Mouse (Mus musculus) hindbrain, embryonic 10.5 days (tissue): Measurements from ENCODE around the gene Arpp19. TPM values are rescaled to one million over a fixed set of nuclear protein-coding genes. Genes with fewer than 3 reads are reported as not detected.
A peak's percentile ranks its signal among the peaks of the same experiment; 100 is the strongest.

ENCODE experiments used
- DNase-seq: peaks from one replicate; pipeline ENCODE4 v3.0.0-alpha.2; 2017; ENCODE audit warnings: low spot score
- H3K27ac ChIP-seq: fragments of 300-500 bp; sonication (generic); 2 replicates; pipeline ENCODE4 v1.5.1; 2016; ENCODE audit warnings: mild to moderate bottlenecking, moderate library complexity
- H3K27me3 ChIP-seq: fragments of 300-500 bp; sonication (generic); 2 replicates; pipeline ENCODE4 v1.6.1; 2016; ENCODE audit warnings: mild to moderate bottlenecking; ENCODE audit not compliant: poor library complexity, insufficient read depth, severe bottlenecking
- H3K36me3 ChIP-seq: fragments of 300-500 bp; sonication (generic); 2 replicates; pipeline ENCODE4 v1.6.1; 2016; ENCODE audit warnings: mild to moderate bottlenecking, moderate library complexity
- H3K4me1 ChIP-seq: fragments of 300-500 bp; sonication (generic); replicated peaks from 2 replicates; pipeline ENCODE4 v1.6.1; 2016; ENCODE audit warnings: mild to moderate bottlenecking
- H3K4me3 ChIP-seq: fragments of 300-500 bp; sonication (generic); 2 replicates; pipeline ENCODE4 v1.5.1; 2016; ENCODE audit warnings: mild to moderate bottlenecking, moderate library complexity
- H3K9me3 ChIP-seq: fragments of 300-500 bp; sonication (generic); 2 replicates; pipeline ENCODE4 v1.6.1; 2016; ENCODE audit warnings: mild to moderate bottlenecking, moderate library complexity
- WGBS: fragments of 180-500 bp; shearing (Covaris S2); methylation state at CpG from one replicate; pipeline ENCODE4 v1.1.7; 2016; 5-methylcytosine and 5-hydroxymethylcytosine counted together
- polyA plus RNA-seq: library from polyadenylated mRNA; unstranded; fragments of >200 nt; fragmentation: Nextera tagmentation; extraction: Ambion mirVana; gene quantifications from 2 replicates; pipeline ENCODE4 v1.2.1, GENCODE M21; 2016

Gene Arpp19
- polyA plus RNA-seq, 1 experiment from 2014 or later = 320 TPM

GRCm38 (mm10) chr9:75019592-75019991 is 17.8 kb upstream of the Arpp19 start:
- Histone ChIP-seq H3K27ac (no peak overlapping the region), H3K36me3 (peaks cover 27% of the 10 kb centered on the region)
- DNase-seq = no peak

DNA sequence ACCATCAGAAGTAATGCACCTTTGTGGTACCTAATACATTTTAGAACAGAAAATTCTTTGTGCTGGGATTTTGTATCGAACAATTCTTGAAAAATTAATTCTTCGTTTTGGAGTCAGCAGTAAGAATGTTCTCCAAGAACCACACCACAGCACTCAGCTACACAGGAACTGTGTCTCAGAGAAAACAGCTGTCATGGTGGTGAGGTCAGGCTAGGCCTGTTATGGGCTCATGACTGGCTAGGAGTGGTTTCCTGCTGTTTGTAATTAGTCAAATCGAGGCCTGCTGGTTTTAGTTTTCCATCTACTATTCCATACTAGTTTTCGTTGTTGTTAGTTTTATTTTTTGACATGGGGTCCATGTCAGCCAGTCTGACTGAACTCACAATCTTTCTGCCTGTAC is 16.9 kb upstream of the Arpp19 start:
- Histone ChIP-seq H3K36me3 (peaks cover 23% of the 10 kb centered on the region), H3K4me3 (no peak overlapping the region), H3K27me3 (no peaks in the 10 kb centered on the region), H3K9me3 (no peaks in the 10 kb centered on the region), H3K4me1 (peaks cover 7% of the 10 kb centered on the region; the same call in 1 of the 2 replicates), H3K27ac (no peak overlapping the region)
- DNase-seq = no peak
- WGBS = 75% methylated on average over 4 of the region's 4 CpGs

More at GRCm38 (mm10) chr9:75019592-75019991, 17.8 kb upstream of the Arpp19 start:
- no peaks in the 10 kb centered on the region for H3K27me3 ChIP-seq
- no peak overlapping the region for H3K4me3 ChIP-seq
- no peaks in the 10 kb centered on the region for H3K9me3 ChIP-seq
- H3K4me1 ChIP-seq = peaks cover 7% of the 10 kb centered on the region; the same call in 1 of the 2 replicates
- 89% methylated on average over 3 of the region's 3 CpGs for WGBS

DNA sequence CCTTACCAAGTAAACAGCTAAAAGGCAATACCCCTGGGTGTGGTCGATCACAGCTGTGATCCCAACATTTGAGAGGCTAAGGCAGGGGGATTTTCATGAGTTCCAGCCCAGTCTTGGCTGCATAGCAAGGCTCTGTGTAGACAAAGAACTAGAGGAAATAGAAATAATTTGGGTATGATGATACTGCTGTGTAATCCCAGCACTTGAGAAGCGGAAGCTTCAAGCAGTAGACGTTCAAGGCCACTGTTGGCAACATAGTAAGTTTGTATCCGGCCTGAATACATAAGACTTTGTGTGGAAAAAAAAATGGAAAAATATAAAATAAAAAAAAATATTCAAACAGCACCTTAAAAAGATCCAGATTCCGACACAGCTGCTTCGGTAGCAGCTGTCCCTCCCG is 14.9 kb upstream of the Arpp19 start:
- no peak for DNase-seq
- 92% methylated on average over 7 of the region's 7 CpGs for WGBS
- H3K27me3 ChIP-seq = no peaks in the 10 kb centered on the region
- H3K4me1 ChIP-seq = peaks cover 7% of the 10 kb centered on the region; the same call in 1 of the 2 replicates
- H3K36me3 ChIP-seq = peaks cover 23% of the 10 kb centered on the region
- H3K27ac ChIP-seq = no peak overlapping the region
- H3K4me3 ChIP-seq = no peak overlapping the region
- no peaks in the 10 kb centered on the region for H3K9me3 ChIP-seq

- Histone ChIP-seq H3K4me3 (no peak overlapping the region), H3K36me3 (peaks cover 23% of the 10 kb centered on the region), H3K27me3 (no peaks in the 10 kb centered on the region), H3K27ac (no peak overlapping the region), H3K4me1 (peaks cover 7% of the 10 kb centered on the region; the same call in 1 of the 2 replicates), H3K9me3 (no peaks in the 10 kb centered on the region)
- WGBS = 76% methylated on average over 5 of the region's 5 CpGs
- DNase-seq = no peak
These were observed 14.1 kb upstream of the Arpp19 start for GRCm38 (mm10) chr9:75023150-75023894.

GRCm38 (mm10) chr9:75024089-75024488 is 13.3 kb upstream of the Arpp19 start:
- H3K27me3 ChIP-seq = no peaks in the 10 kb centered on the region
- 55% methylated on average over 7 of the region's 7 CpGs for WGBS
- DNase-seq = peak; percentile 38
- H3K4me1 ChIP-seq = peaks cover 7% of the 10 kb centered on the region; the same call in 1 of the 2 replicates
- H3K27ac ChIP-seq = no peak overlapping the region
- H3K9me3 ChIP-seq = no peaks in the 10 kb centered on the region
- H3K36me3 ChIP-seq = peaks cover 17% of the 10 kb centered on the region
- H3K4me3 ChIP-seq = no peak overlapping the region

GRCm38 (mm10) chr9:75025689-75026088 is 11.7 kb upstream of the Arpp19 start:
- Histone ChIP-seq H3K27ac (no peak overlapping the region), H3K4me3 (no peak overlapping the region), H3K4me1 (peaks cover 7% of the 10 kb centered on the region; the same call in 1 of the 2 replicates), H3K27me3 (no peaks in the 10 kb centered on the region), H3K36me3 (peaks cover 6% of the 10 kb centered on the region; the same call in 1 of the 2 replicates), H3K9me3 (no peaks in the 10 kb centered on the region)
- DNase-seq = no peak
- 70% methylated on average over 6 of the region's 6 CpGs for WGBS

GRCm38 (mm10) chr9:75032408-75032807 is 5.0 kb upstream of the Arpp19 start:
- DNase-seq = no peak
- Histone ChIP-seq H3K4me3 (no peak overlapping the region), H3K27me3 (no peaks in the 10 kb centered on the region), H3K27ac (no peak overlapping the region), H3K4me1 (0 out of 2 replicates have a peak, but pooled peaks cover 2% of the 10 kb centered on the region), H3K36me3 (no peaks in the 10 kb centered on the region), H3K9me3 (no peaks in the 10 kb centered on the region)
- WGBS = 93% methylated on average over 1 of the region's 1 CpGs

- DNase-seq = no peak
- 61% methylated on average over 7 of the region's 7 CpGs for whole genome bisulfite sequencing
- H3K36me3 ChIP-seq = no peaks in the 10 kb centered on the region
- H3K27me3 ChIP-seq = no peaks in the 10 kb centered on the region
- H3K9me3 ChIP-seq = no peaks in the 10 kb centered on the region
- H3K4me1 ChIP-seq = 0 out of 2 replicates have a peak, but pooled peaks cover 2% of the 10 kb centered on the region
- no peak overlapping the region for H3K27ac ChIP-seq
- no peak overlapping the region for H3K4me3 ChIP-seq
These were observed 4.3 kb upstream of the Arpp19 start for GRCm38 (mm10) chr9:75033141-75033540.

- no peaks in the 10 kb centered on the region for H3K36me3 ChIP-seq
- H3K4me3 ChIP-seq = no peak overlapping the region
- WGBS = 59% methylated on average over 1 of the region's 1 CpGs
- DNase-seq = no peak
- H3K9me3 ChIP-seq = no peaks in the 10 kb centered on the region
- peaks cover 17% of the 10 kb centered on the region for H3K4me1 ChIP-seq
- no peak overlapping the region for H3K27ac ChIP-seq
- no peaks in the 10 kb centered on the region for H3K27me3 ChIP-seq
These were observed 2.7 kb upstream of the Arpp19 start for GRCm38 (mm10) chr9:75034691-75035090.

GRCm38 (mm10) chr9:75035944-75036343 is 1.5 kb upstream of the Arpp19 start:
- Histone ChIP-seq H3K4me1 (peaks cover 17% of the 10 kb centered on the region), H3K27ac (no peak overlapping the region), H3K9me3 (no peaks in the 10 kb centered on the region), H3K27me3 (no peaks in the 10 kb centered on the region), H3K36me3 (peaks cover 9% of the 10 kb centered on the region), H3K4me3 (no peak overlapping the region)
- WGBS = 82% methylated on average over 4 of the region's 4 CpGs
- no peak for DNase-seq

DNA sequence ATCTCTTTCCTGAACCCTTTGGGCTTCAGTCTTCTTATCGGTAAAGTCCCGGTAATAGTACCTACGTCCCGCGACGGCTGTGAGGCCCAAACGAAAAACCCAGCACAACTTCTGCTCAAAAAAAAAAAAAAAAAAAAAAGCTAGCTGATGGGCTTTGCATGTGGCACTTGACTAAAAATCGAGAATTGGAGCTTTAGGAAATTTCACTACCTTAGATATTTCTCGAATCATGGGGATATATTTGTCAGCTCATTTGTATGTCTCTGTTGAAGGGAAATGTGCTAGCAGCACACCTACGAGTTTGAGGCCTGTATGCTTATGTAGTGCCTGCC is 909 bp downstream of the Arpp19 start:
- DNase-seq = no peak
- Histone ChIP-seq H3K27ac (peak overlapping the region; percentile 93), H3K4me1 (peaks cover 17% of the 10 kb centered on the region), H3K4me3 (peak overlapping the region; percentile 98), H3K27me3 (no peaks in the 10 kb centered on the region), H3K9me3 (no peaks in the 10 kb centered on the region), H3K36me3 (peaks cover 24% of the 10 kb centered on the region)
- WGBS = 2% methylated on average over 10 of the region's 10 CpGs

DNA sequence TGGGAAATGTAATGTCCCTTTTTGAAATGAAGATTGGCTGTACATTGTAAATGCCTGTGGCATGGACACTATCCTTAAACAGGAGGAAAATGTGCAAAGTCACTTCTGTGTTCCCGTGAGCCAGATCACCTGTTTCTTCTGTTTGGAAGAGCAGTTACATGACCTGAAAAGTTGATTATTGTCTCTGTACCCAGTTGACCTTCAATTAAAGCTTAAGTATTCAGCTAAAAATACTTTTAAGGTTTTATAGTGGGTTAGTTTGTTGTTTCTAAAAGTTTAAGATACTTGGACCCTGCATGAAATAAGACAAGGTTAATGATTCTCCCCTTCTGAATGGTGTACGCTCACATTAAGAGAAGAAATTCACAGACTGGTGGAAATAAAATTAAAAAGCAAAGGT is 3.2 kb downstream of the Arpp19 start:
- Histone ChIP-seq H3K4me1 (peaks cover 17% of the 10 kb centered on the region), H3K9me3 (no peaks in the 10 kb centered on the region), H3K4me3 (no peak overlapping the region), H3K27ac (no peak overlapping the region), H3K36me3 (peaks cover 38% of the 10 kb centered on the region), H3K27me3 (no peaks in the 10 kb centered on the region)
- 92% methylated on average over 2 of the region's 2 CpGs for WGBS
- DNase-seq = no peak

GRCm38 (mm10) chr9:75041840-75042525 is 4.6 kb downstream of the Arpp19 start:
- WGBS = 89% methylated on average over 2 of the region's 2 CpGs
- no peak overlapping the region for H3K27ac ChIP-seq
- H3K4me3 ChIP-seq = no peak overlapping the region
- peaks cover 51% of the 10 kb centered on the region for H3K36me3 ChIP-seq
- no peaks in the 10 kb centered on the region for H3K9me3 ChIP-seq
- no peaks in the 10 kb centered on the region for H3K27me3 ChIP-seq
- DNase-seq = no peak
- H3K4me1 ChIP-seq = peaks cover 17% of the 10 kb centered on the region
